Mouse (Mus musculus) adipose tissue, adult 10 weeks (tissue): ENCODE measurements around the gene Hddc2. TPM values are rescaled to one million over a fixed set of nuclear protein-coding genes. Genes with fewer than 3 reads are reported as not detected.

Experiments
- polyA plus RNA-seq: library from polyadenylated mRNA; stranded (reverse); fragments of 350-450 nt; fragmentation: Illumina TruSeq; extraction: RNeasy Lipid Tissue Mini Kit (QIAGEN cat#74804); gene quantifications from one replicate; pipeline ENCODE4 v1.2.3, GENCODE M21; 2014; ENCODE audit warnings: low read depth, low replicate concordance

Hddc2 gene
- 61.3 TPM for polyA plus RNA-seq

GRCm38 (mm10) chr10:31312865-31313848 is at the start of gene Hddc2:
Gene Hddc2 (plus strand): TSS chr10:31313383.

Other genes starting within 250 kb of the Hddc2 start
- gene Tpd52l1, start 132.6 kb downstream of the Hddc2 start, polyA plus RNA-seq = 115 TPM